Mouse (Mus musculus): ENCODE data around the gene Fgfr2. TPM values are rescaled to one million over a fixed set of nuclear protein-coding genes. Genes with fewer than 3 reads are reported as not detected.

Gene Fgfr2
- polyA plus RNA-seq, 1 experiment = 0.17 TPM

- TF ChIP-seq MAX (IDR thresholded peaks at IDR 0.05; ENCODE audit: low read depth) (no peak), TCF3 (IDR thresholded peaks at IDR 0.05; ENCODE audit: insufficient read length, low read depth) (no peak), MYOG (IDR thresholded peaks at IDR 0.05; ENCODE audit: control insufficient read depth in 1 of 3, insufficient read depth in 1 of 3, insufficient read length in 2 of 3, low read depth in 2 of 3) (no peak), REST (IDR thresholded peaks at IDR 0.05; ENCODE audit: insufficient read depth, insufficient read length) (no peak), E2F4 (IDR thresholded peaks at IDR 0.05; ENCODE audit: insufficient read depth) (no peak), TCF12 (IDR thresholded peaks at IDR 0.05; ENCODE audit: insufficient read depth, poor library complexity, severe bottlenecking) (no peak), POLR2AphosphoS2 (IDR thresholded peaks at IDR 0.05; ENCODE audit: insufficient read length, low read depth) (no peak)
These were observed 339.0 kb downstream of the Fgfr2 start for GRCm38 (mm10) chr7:132784101-132784500.

DNA sequence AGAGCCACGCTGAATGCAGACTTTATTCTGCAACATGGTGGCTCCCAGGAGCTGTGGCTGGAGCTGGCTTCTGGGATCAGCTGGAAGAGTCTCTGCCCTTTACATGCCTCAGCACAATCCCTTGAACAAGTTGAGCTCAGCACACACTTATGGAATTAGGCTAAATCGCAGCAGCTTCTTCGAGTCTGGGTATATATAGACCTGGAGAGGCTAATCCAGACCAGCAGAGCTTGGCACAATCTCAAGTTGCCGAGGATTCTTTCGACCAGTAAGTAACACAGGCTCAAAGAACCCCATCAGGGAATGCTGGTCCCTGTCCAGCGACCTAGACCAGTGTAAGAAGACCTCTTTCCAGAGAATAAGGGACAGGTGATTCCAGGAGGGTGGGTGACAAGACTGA, 341.3 kb downstream of the Fgfr2 start:
- no peaks in the 10 kb centered on the region for H3K36me3 ChIP-seq (ENCODE audit: control insufficient read depth, insufficient read depth)
- H3ac ChIP-seq (ENCODE audit: control insufficient read depth, insufficient read length) = no peak overlapping the region
- TF ChIP-seq MYOG (IDR thresholded peaks at IDR 0.05; ENCODE audit: control insufficient read depth in 1 of 3, insufficient read depth in 1 of 3, insufficient read length in 2 of 3, low read depth in 2 of 3) (no peak), MAX (IDR thresholded peaks at IDR 0.05; ENCODE audit: low read depth) (no peak), REST (IDR thresholded peaks at IDR 0.05; ENCODE audit: insufficient read depth, insufficient read length) (no peak), MYOD1 (IDR thresholded peaks at IDR 0.05; ENCODE audit: control insufficient read depth in 1 of 3, insufficient read length in 2 of 3, low read depth in 2 of 3) (no peak), TCF3 (IDR thresholded peaks at IDR 0.05; ENCODE audit: insufficient read length, low read depth) (no peak), CEBPB (IDR thresholded peaks at IDR 0.05; ENCODE audit: insufficient read depth, poor library complexity, severe bottlenecking) (no peak), POLR2AphosphoS2 (IDR thresholded peaks at IDR 0.05; ENCODE audit: insufficient read length, low read depth) (no peak)
- H3K4me3 ChIP-seq = no peak overlapping the region
- H3K27me3 ChIP-seq (ENCODE audit: control insufficient read depth, insufficient read depth, insufficient read length) = no peaks in the 10 kb centered on the region
- H3K4me2 ChIP-seq (ENCODE audit: low read depth) = peak overlapping the region; percentile 5
- H3K79me2 ChIP-seq (ENCODE audit: control insufficient read depth, insufficient read depth) = no peaks in the 10 kb centered on the region

More at GRCm38 (mm10) chr7:132784101-132784500, 339.0 kb downstream of the Fgfr2 start:
- H3K4me3 ChIP-seq = no peak overlapping the region
- H3K36me3 ChIP-seq (ENCODE audit: control insufficient read depth, insufficient read depth) = no peaks in the 10 kb centered on the region
- no peaks in the 10 kb centered on the region for H3K27me3 ChIP-seq (ENCODE audit: control insufficient read depth, insufficient read depth, insufficient read length)
- no peaks in the 10 kb centered on the region for H3K79me2 ChIP-seq (ENCODE audit: control insufficient read depth, insufficient read depth)
- H3ac ChIP-seq (ENCODE audit: control insufficient read depth, insufficient read length) = no peak overlapping the region
- no peak overlapping the region for H3K4me2 ChIP-seq (ENCODE audit: low read depth)

DNA sequence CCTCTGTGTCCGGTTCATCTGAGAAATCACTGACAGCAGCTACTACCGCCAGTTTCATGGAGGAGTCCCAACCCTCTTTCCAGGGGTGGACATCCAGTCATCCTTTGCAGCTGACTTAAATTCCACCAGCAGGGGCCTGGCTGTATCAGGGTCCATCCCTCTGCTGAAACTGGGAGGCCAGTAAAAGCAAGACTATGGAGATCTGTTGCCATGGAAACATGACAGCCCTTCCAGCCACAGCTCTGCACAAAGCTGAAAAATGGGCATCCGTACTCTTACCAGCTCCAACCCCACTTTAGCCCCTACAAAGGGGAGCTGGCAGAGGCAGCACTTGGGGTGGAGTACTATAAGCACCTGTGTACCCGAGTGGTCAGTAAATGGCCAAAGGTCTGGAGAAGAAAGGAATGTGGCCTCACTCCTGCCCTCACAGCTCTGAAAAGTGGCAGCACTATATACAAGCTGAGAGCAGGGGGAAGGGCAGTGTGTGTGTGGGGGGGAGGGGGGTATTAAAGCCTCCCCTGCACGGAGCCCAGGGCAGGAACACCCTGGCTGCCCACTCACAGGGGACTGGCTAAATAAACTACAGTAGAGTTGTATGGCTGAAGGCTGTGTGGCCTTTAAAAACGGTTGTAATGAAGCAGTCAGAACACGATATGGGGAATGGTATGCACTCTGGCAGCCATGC, 341.9 kb downstream of the Fgfr2 start:
- Histone ChIP-seq H3K36me3 (ENCODE audit: control insufficient read depth, insufficient read depth) (no peaks in the 10 kb centered on the region), H3K27me3 (ENCODE audit: control insufficient read depth, insufficient read depth, insufficient read length) (no peaks in the 10 kb centered on the region), H3K4me2 (ENCODE audit: low read depth) (peak overlapping the region; percentile 5), H3K79me2 (ENCODE audit: control insufficient read depth, insufficient read depth) (no peaks in the 10 kb centered on the region), H3ac (ENCODE audit: control insufficient read depth, insufficient read length) (no peak overlapping the region), H3K4me3 (no peak overlapping the region)
- TF ChIP-seq TCF3 (IDR thresholded peaks at IDR 0.05; ENCODE audit: insufficient read length, low read depth) = no peak
- no peak for TF ChIP-seq SRF (IDR thresholded peaks at IDR 0.05; ENCODE audit: control insufficient read depth, insufficient read length, low read depth)
- TF ChIP-seq POLR2A (IDR thresholded peaks at IDR 0.05; ENCODE audit: insufficient read length, low read depth) = no peak
- TF ChIP-seq MAX (IDR thresholded peaks at IDR 0.05; ENCODE audit: low read depth) = no peak
- no peak for TF ChIP-seq REST (IDR thresholded peaks at IDR 0.05; ENCODE audit: insufficient read depth, insufficient read length)
- TF ChIP-seq CEBPB (IDR thresholded peaks at IDR 0.05; ENCODE audit: insufficient read depth, poor library complexity, severe bottlenecking) = no peak
- no peak for TF ChIP-seq TCF12 (IDR thresholded peaks at IDR 0.05; ENCODE audit: insufficient read depth, poor library complexity, severe bottlenecking)
- TF ChIP-seq USF1 (IDR thresholded peaks at IDR 0.05; ENCODE audit: low read depth) = no peak
- no peak for TF ChIP-seq E2F4 (IDR thresholded peaks at IDR 0.05; ENCODE audit: insufficient read depth)
- no peak for TF ChIP-seq MYOG (IDR thresholded peaks at IDR 0.05; ENCODE audit: control insufficient read depth in 1 of 3, insufficient read depth in 1 of 3, insufficient read length in 2 of 3, low read depth in 2 of 3)
- TF ChIP-seq MYOD1 (IDR thresholded peaks at IDR 0.05; ENCODE audit: control insufficient read depth in 1 of 3, insufficient read length in 2 of 3, low read depth in 2 of 3) = no peak
- TF ChIP-seq POLR2AphosphoS2 (IDR thresholded peaks at IDR 0.05; ENCODE audit: insufficient read length, low read depth) = no peak

DNA sequence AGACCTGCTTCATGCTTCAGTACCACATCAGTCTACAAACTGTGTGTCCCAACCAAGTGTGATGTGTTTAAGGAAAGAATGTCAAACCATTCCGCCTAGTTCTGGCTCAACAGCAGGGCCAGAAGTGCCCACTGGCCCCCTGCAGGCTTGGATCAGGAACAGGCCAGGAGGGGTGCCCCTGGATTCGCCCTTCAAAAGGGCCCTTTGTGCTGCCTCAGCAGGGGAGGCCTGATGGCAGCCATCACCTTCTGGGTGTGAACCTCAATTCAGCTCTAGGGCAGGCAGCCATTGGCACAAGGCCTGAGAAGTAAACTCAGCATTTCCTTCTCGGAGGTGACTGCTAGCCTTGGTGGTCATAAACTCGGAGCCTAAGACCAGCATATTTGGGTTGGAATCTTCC, 342.5 kb downstream of the Fgfr2 start:
- TF ChIP-seq REST (IDR thresholded peaks at IDR 0.05; ENCODE audit: insufficient read depth, insufficient read length) (no peak), CEBPB (IDR thresholded peaks at IDR 0.05; ENCODE audit: insufficient read depth, poor library complexity, severe bottlenecking) (no peak), SRF (IDR thresholded peaks at IDR 0.05; ENCODE audit: control insufficient read depth, insufficient read length, low read depth) (no peak), POLR2A (IDR thresholded peaks at IDR 0.05; ENCODE audit: insufficient read length, low read depth) (no peak), TCF3 (IDR thresholded peaks at IDR 0.05; ENCODE audit: insufficient read length, low read depth) (no peak), MAX (IDR thresholded peaks at IDR 0.05; ENCODE audit: low read depth) (no peak), E2F4 (IDR thresholded peaks at IDR 0.05; ENCODE audit: insufficient read depth) (no peak), TCF12 (IDR thresholded peaks at IDR 0.05; ENCODE audit: insufficient read depth, poor library complexity, severe bottlenecking) (no peak), POLR2AphosphoS2 (IDR thresholded peaks at IDR 0.05; ENCODE audit: insufficient read length, low read depth) (no peak), USF1 (IDR thresholded peaks at IDR 0.05; ENCODE audit: low read depth) (no peak), MYOG (IDR thresholded peaks at IDR 0.05; ENCODE audit: control insufficient read depth in 1 of 3, insufficient read depth in 1 of 3, insufficient read length in 2 of 3, low read depth in 2 of 3) (no peak), MYOD1 (IDR thresholded peaks at IDR 0.05; ENCODE audit: control insufficient read depth in 1 of 3, insufficient read length in 2 of 3, low read depth in 2 of 3) (no peak)
- Histone ChIP-seq H3K79me2 (ENCODE audit: control insufficient read depth, insufficient read depth) (no peaks in the 10 kb centered on the region), H3K36me3 (ENCODE audit: control insufficient read depth, insufficient read depth) (no peaks in the 10 kb centered on the region), H3K4me3 (no peak overlapping the region), H3K27me3 (ENCODE audit: control insufficient read depth, insufficient read depth, insufficient read length) (no peaks in the 10 kb centered on the region), H3K4me2 (ENCODE audit: low read depth) (no peak overlapping the region), H3ac (ENCODE audit: control insufficient read depth, insufficient read length) (no peak overlapping the region)
